Mouse (Mus musculus) MN1 (cell line): ENCODE data around the gene 8030474K03Rik.
"Not testable (repeated sequence)": the region's sequence is repeated elsewhere in the genome, so short reads cannot be mapped to it uniquely, and the experiment has no call there.

Source experiments
- DNase-seq: peaks from one replicate; pipeline ENCODE4 v3.0.0-alpha.2; 2016; ENCODE audit warnings: low spot score

Gene 8030474K03Rik

DNA sequence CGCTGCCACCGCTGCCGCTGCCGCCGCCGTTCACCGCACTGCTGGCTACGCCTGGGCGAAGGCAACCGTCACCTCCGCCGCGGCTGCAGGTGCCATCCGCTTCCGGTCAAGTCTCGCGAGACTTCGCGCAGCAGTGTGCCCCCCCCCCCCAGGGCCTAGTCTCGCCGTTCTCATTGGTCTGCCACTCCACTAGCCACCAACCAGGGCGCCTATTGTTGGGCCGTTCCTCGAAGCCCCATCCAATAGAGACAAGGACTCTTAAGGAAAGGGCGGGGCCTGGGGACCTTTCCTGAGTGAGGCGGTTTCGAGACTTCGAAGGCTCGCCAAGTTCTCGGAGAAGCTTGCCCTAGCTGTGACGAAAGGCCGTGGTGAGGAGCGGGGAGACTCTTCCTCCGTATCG lies at the start of gene 8030474K03Rik, which contains the start of gene Gm4779:
Gene 8030474K03Rik (plus strand): TSS at position 315 of the 400 bp plus-strand sequence.
Gene Gm4779 (minus strand): TSS at position 82 of the 400 bp plus-strand sequence.
- DNase-seq: peak; percentile 81

DNA sequence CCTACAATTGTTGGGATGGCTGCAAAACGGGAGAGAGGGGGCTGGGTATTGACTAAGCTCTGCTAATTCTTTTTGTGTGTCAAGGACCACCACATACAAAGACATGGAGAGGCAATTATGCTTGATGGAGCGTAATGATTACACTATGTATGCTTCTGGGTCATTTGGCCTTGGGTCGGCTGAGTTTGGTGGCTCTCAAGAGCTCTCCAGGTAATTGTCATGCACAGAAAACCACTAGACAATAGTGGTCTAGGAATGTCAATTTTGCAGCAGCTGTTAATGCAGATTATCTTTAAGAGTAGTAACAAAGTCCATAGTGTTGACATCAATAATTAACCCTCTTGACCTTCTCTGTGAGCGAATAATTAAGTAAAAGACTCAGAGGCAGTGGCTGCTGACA lies 44.3 kb upstream of the 8030474K03Rik start:
- no peak for DNase-seq

DNA sequence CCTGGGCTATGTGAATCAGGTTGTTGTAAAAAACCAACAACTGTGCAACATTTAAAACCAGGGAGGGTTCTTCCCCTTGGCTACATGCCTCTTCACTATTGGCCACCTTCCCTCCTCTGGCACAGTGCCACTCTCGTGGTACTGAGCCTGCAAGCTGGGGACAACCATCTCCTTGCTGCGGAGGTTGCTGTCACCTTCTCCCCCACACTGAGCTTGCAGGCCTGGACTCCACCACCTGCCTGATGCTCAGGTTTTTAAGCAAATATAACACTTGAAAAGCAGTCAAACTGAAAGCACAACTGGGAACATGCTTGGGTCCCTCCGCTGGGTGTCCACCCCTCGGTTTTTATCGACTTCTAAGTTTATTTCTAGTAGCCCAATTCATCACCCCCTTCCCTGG lies 40.0 kb upstream of the 8030474K03Rik start:
- DNase-seq: no peak

DNA sequence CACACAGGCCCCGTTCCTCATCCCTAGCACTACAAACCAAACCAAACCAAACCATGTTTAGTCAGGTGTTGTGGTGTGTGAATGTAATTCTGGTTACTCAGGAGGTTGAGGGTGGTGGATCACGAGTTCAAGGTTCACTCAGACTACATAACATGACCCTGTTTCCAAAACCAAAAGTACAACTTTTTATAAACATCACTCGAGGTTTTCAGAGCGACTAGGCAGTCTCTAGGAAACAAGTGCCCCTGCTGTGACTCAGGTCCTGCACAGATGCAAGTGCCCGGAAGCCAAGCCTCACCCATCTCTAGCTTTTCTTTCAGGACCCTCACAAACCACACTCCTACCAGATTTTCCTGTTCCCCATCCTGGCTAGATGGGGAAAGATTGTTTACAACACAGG lies 29.8 kb upstream of the 8030474K03Rik start:
- no peak for DNase-seq

DNA sequence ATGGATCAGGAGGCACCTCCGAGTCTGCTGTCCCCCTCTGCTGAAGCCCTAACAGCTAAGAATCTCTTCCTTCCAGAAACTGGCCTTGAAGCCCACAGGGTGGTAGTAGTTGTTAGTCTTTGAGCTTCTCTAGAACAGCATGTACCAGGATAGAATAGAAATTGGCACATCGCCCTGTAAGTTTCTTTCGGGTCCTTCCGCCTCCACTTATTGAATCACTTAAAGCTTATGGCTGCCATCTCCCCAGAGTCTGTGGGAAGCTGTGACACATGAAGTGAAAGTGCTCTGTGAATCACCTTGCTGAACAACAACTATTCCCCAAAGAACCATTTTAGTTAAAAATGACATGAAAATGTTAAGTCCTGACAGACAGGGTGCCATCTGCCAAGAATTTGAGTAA lies 29.3 kb upstream of the 8030474K03Rik start:
- DNase-seq: no peak

DNA sequence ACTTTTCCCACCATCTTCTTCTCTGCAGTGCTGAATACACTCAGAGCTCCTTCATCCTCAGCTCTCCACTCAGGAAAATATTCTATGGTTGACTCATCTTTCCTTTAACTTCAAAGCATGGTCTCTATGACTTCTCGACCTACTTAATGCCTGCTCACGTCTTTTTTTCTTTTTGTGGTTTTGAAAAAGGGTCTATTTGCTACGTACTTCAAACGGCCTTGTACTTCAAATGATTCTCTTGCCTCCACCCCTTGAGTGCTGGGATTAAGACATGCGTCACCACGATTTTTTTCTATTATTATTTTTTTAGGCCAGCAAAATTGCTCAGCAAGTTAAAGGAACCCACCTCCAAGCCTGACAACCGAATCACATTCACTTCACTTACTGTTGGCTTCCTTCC lies 27.2 kb upstream of the 8030474K03Rik start:
- no peak for DNase-seq

DNA sequence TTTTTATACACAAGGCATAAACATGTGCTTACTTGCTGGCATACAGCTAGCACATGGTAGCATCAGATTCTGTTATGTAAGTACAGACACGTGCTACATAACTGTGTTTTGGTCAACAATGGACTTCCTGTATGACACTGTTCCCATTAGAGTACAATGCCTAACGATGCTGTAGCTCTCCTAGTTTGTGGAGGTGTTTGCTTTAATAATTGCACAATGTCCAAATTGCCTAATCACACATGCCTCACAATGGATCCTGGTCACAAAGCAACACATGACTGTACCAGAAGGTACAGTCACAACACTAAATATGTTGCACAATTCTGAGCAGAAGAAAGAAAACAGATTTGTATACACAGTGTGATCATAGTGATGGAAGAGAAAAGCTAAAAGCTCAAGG lies 25.0 kb upstream of the 8030474K03Rik start:
- no peak for DNase-seq

DNA sequence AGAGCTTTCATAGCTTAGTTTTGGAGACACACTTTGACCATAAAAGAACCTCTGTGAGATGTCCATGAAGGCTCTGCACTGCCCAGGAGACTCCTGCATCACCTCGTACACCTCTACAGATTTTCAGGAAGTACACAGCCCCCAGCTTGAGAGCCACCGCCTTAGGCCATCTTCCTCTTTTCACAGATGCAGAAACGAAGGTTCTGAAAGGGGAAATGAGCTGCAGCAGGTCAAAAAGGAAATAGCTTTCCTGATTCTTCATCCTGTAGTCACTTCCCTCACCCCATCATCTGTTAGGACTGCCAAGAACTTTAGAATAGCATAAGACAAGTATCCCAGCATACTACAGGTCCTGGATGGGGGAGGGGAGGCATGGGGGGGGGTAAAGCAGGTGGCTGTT lies 24.1 kb upstream of the 8030474K03Rik start:
- no peak for DNase-seq

DNA sequence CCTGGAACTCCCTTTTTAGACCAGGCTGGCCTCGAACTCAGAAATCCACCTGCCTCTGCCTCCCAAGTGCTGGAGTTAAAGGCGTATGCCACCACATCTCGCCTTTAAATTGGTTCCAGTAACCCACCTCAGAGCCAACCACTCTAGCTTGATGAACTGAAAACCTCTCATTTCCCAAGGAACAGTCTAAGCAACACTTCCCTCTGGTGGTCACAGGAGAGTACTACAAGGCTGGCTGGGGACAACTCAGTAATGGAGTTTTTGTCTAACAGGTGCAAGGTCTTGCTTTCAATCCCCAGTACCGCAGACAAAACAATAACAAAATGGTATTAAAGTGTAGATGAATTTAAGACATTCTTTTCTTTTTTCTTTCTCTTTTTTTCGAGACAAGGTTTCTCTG lies 22.4 kb upstream of the 8030474K03Rik start:
- DNase-seq: peak; percentile 47

DNA sequence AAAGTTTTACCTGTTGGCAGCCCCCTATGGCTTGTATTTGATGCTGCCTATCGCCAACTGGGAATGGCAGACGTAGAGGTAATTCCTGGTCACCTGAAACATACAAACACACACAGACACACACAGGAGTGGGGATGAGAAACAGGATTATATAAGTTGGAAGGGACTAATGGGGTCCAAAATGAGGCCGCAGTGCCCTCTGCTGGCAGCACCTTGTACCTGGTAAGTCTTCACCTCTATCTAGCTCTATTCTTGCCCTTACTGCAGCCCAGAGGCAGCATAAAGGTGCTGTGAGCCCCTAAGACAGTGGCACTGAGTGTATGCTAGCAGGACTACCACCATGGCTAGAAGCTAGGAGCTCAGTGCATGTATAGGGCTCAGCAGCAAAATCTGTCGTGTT lies 2.9 kb upstream of the 8030474K03Rik start:
- DNase-seq: peak; percentile 42

DNA sequence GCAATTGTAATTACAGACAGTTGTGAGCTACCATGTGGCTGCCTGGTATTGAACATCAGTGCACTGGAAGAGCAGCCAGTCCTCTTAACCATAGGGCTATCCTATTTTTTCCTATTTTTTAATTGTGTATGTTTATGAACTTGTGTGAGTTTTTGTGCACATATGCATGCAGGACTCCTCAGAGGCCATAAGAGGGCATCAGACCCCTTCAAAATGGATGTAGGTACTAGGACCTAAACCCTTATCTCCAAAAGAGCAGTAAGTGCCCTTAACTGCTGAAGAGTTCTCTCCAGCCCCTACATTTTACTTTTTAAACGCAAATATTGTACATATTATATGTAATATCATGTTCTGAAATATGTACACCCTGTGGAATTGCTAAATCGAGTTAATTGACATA lies 11.1 kb downstream of the 8030474K03Rik start:
- peak; percentile 42 for DNase-seq

DNA sequence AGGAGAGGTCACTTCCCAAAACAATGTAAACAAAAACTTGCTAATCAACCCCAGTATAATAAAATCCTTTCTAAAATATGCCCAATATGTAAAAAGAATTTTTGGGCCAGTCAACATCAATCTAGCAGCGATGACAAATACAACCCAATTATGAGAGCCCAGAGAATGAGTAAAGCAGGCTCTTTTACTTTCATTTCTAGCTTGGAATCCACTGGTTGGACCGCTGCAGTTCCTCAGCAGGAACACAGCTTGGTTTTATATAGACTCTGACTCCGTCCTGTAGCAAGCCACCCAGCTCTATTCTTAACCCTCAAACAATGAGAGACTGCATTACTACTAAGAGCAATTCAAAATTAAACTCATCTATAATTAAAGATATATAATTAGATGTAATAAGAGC lies 17.3 kb downstream of the 8030474K03Rik start:
- DNase-seq: no peak

DNA sequence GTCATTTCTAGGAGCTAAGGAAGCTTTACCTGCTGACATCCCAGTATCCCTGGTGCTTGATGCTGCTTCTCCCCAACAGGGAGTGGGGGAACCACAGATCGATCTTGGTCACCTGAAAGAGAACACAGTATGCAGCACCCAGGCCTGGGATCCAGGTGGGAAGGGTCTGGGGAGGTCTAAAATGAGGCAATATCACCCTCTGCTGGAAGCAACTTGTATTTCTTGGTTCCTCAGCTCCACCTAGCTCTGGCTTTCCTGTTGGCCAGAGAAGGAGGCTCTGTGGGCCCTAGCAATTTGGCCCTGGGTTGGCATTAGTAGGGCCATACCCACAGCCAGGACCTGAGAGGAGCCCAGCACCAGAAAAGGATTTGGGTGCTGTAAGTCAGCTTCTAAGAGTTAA lies 24.7 kb downstream of the 8030474K03Rik start:
- DNase-seq: peak; percentile 12

DNA sequence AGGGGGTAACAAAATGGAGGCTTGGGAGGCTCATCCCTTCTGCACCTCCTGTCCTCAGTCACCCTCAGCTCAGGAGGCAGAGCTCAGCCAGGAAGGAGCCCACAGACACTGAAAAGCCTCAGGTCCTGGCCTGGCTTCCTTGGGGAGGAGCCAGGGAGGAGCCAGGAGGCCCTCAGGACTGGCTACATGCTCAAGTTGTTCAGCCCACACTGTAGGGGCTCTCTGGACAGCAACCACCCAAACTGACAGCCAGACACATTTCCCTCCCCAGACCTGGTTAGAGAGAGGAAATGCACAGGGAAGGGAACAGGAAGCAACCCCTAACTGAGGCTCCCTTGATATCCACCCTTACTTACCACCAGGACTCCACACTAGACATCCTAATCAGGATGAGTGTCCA lies 25.5 kb downstream of the 8030474K03Rik start:
- DNase-seq: not testable (repeated sequence)

DNA sequence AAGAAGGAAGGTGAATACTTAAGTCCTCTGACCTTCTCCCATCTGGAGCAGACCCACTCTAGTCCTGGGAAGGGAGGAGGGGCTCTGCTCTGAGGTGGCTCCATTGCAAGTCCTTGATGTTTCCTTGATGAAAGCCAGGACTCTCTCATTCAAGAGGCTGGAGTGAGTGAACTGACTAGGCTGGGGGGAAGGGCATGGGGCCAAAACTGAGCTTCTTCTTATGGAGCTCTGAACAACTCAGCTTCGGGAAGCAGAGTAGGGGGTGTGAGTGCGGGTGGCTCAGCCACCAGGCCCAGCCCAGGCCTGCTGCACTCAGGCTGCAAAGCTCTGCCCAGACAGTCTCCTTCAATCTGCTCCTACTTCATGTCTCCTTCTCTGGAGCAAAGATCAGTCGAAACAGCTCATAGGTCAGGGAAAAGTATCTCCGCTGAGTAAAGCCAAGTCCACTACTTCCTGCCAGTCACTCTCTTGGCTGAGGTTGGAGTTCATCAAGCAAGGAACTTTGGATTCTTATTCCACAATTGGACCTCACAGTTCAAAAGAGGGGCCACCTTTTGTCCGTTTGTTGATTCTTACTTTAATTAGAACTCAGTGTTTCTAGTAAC lies 52.8 kb downstream of the 8030474K03Rik start:
- peak; percentile 42 for DNase-seq
